Mouse (Mus musculus): ENCODE measurements at regions not wholly inside any gene's neighbourhood (a gene's known extent, or its start where the extent isn't known, plus 50 kb on each side); places are given as distances from the start of the nearest gene placed in this dataset.

DNA sequence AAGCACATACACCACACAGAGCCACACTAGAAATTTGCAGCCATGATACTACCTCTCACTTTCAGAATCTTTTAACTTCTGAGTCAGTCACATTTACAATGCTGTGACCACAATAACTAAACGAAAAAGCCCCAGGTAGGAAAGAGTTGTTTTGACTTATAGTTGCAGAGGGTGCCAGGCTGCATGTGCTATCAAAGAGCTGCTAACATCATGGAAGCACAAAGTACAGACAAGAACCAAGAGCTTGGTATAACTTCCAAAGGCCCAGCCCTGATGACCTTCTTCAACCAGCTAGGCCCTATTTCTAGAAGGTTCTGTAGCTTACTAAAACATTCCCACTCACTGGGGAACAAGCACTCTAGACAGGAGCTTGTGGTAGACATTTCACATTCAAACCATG, 314.1 kb upstream of the Plxna2 start:
- no peaks in the 10 kb centered on the region for H3K4me1 ChIP-seq
- no peak for DNase-seq (ENCODE audit: low spot score)
- no peaks in the 10 kb centered on the region for H3K9me3 ChIP-seq (replicated peaks)
- no peaks in the 10 kb centered on the region for H3K27me3 ChIP-seq (ENCODE audit: low read depth, poor library complexity, severe bottlenecking)
- H3K4me3 ChIP-seq: no peak overlapping the region
- no peak overlapping the region for H3K27ac ChIP-seq
- H3K36me3 ChIP-seq: no peaks in the 10 kb centered on the region
- WGBS: 89% methylated on average over 1 of the region's 1 CpGs

DNA sequence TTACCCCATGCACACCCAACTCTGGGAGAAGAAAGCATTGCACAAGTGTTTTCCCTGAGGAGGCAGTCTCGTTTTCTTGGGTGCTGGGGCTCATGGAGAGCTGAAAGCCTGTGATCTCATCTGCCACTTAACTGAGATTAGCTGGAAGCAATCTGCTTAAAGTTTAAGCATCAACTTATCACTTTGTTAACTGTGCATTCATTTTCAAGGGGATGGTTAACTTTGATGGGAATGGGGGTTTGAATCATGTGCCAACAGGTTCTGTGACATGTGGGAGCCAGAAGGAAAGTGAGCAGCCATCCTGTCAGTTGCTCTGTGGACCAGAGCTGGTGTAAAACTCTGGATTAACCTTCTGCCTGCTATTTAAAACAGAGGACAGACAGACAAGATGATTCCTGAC, 315.2 kb upstream of the Plxna2 start:
- H3K4me1 ChIP-seq: no peaks in the 10 kb centered on the region
- 20% methylated on average over 1 of the region's 1 CpGs for WGBS

GRCm38 (mm10) chr1:194281941-194282340, 336.1 kb upstream of the Plxna2 start:
- H3K4me1 ChIP-seq: no peaks in the 10 kb centered on the region
- H3K9me3 ChIP-seq (replicated peaks): no peaks in the 10 kb centered on the region
- no peak for DNase-seq (ENCODE audit: low spot score)
- H3K4me3 ChIP-seq: no peak overlapping the region
- no peaks in the 10 kb centered on the region for H3K36me3 ChIP-seq
- WGBS: 80% methylated on average over 3 of the region's 3 CpGs
- no peaks in the 10 kb centered on the region for H3K27me3 ChIP-seq (ENCODE audit: low read depth, poor library complexity, severe bottlenecking)
- H3K27ac ChIP-seq: no peak overlapping the region

More for the DNA sequence above, 315.2 kb upstream of the Plxna2 start:
- Histone ChIP-seq H3K4me3 (no peak overlapping the region), H3K36me3 (no peaks in the 10 kb centered on the region), H3K27ac (no peak overlapping the region), H3K27me3 (ENCODE audit: low read depth, poor library complexity, severe bottlenecking) (no peaks in the 10 kb centered on the region), H3K9me3 (replicated peaks) (no peaks in the 10 kb centered on the region)
- no peak for DNase-seq (ENCODE audit: low spot score)

DNA sequence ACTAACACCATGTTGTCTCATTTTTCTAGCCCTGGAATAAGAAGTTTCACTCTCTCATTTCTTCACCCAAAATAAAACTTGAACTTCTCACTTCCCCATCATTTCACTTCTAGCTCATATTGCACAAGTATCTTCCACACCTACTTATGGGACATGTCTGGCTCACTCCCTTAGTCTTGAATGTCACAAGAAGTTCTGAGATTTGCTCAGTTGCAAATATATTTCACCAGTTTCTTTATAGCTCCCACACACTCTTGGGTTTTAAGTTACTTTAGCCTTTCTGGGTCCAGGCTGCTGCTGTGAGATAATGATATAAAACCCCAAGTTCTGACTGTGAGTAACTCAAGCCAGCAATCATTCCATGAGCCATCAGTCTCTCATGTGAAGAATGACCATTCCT, 350.0 kb upstream of the Plxna2 start:
- H3K36me3 ChIP-seq: no peaks in the 10 kb centered on the region
- DNase-seq (ENCODE audit: low spot score): no peak
- no peaks in the 10 kb centered on the region for H3K9me3 ChIP-seq (replicated peaks)

DNA sequence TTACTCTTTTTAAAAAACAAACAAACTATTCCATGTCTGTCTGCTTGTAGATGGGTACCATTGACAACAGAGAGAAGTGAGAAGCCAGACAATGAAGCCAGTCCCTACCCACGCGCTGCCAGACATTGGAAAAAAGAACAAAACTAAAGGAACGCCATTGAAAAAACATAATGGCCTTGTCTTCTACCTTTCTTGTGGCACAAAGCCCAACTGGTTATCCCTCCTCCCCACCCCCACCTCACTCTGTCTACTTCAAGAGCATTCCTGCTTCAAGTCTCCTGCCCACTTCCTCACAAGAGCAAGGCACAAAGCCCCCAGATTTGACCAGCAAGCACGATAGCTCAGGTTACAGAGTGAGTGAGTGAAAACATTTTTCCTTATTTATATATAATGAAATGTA, 355.6 kb upstream of the Plxna2 start:
- 84% methylated on average over 4 of the region's 4 CpGs for WGBS
- no peaks in the 10 kb centered on the region for H3K36me3 ChIP-seq
- no peak overlapping the region for H3K4me3 ChIP-seq
- H3K4me1 ChIP-seq: no peaks in the 10 kb centered on the region
- H3K27ac ChIP-seq: no peak overlapping the region
- DNase-seq (ENCODE audit: low spot score): no peak
- no peaks in the 10 kb centered on the region for H3K27me3 ChIP-seq (ENCODE audit: low read depth, poor library complexity, severe bottlenecking)
- H3K9me3 ChIP-seq (replicated peaks): no peaks in the 10 kb centered on the region

More for the DNA sequence above, 350.0 kb upstream of the Plxna2 start:
- no peaks in the 10 kb centered on the region for H3K4me1 ChIP-seq
- H3K4me3 ChIP-seq: no peak overlapping the region
- no peaks in the 10 kb centered on the region for H3K27me3 ChIP-seq (ENCODE audit: low read depth, poor library complexity, severe bottlenecking)
- H3K27ac ChIP-seq: no peak overlapping the region

GRCm38 (mm10) chr1:194259957-194260356, 358.1 kb upstream of the Plxna2 start:
- WGBS: 93% methylated on average over 3 of the region's 3 CpGs
- no peak for DNase-seq (ENCODE audit: low spot score)
- Histone ChIP-seq H3K4me3 (no peak overlapping the region), H3K9me3 (replicated peaks) (no peaks in the 10 kb centered on the region), H3K27ac (no peak overlapping the region), H3K4me1 (no peaks in the 10 kb centered on the region), H3K27me3 (ENCODE audit: low read depth, poor library complexity, severe bottlenecking) (no peaks in the 10 kb centered on the region), H3K36me3 (no peaks in the 10 kb centered on the region)

GRCm38 (mm10) chr1:194244776-194245366, 373.1 kb upstream of the Plxna2 start:
- DNase-seq (ENCODE audit: low spot score): no peak
- Histone ChIP-seq H3K4me1 (no peaks in the 10 kb centered on the region), H3K4me3 (no peak overlapping the region), H3K36me3 (no peaks in the 10 kb centered on the region), H3K27me3 (ENCODE audit: low read depth, poor library complexity, severe bottlenecking) (no peaks in the 10 kb centered on the region), H3K9me3 (replicated peaks) (no peaks in the 10 kb centered on the region), H3K27ac (no peak overlapping the region)
- WGBS: 38% methylated on average over 1 of the region's 1 CpGs

GRCm38 (mm10) chr1:194241111-194241510, 376.9 kb upstream of the Plxna2 start:
- H3K4me3 ChIP-seq: no peak overlapping the region
- H3K27ac ChIP-seq: no peak overlapping the region
- H3K27me3 ChIP-seq (ENCODE audit: low read depth, poor library complexity, severe bottlenecking): no peaks in the 10 kb centered on the region
- DNase-seq (ENCODE audit: low spot score): no peak
- H3K9me3 ChIP-seq (replicated peaks): no peaks in the 10 kb centered on the region
- no peaks in the 10 kb centered on the region for H3K36me3 ChIP-seq
- no peaks in the 10 kb centered on the region for H3K4me1 ChIP-seq

GRCm38 (mm10) chr1:194231206-194231605, 386.8 kb upstream of the Plxna2 start:
- H3K4me1 ChIP-seq: peaks cover 23% of the 10 kb centered on the region
- WGBS: 73% methylated on average over 4 of the region's 4 CpGs
- no peak overlapping the region for H3K27ac ChIP-seq
- no peaks in the 10 kb centered on the region for H3K9me3 ChIP-seq (replicated peaks)
- no peak overlapping the region for H3K4me3 ChIP-seq
- H3K36me3 ChIP-seq: no peaks in the 10 kb centered on the region
- 0 out of 2 replicates have a peak, but pooled peaks cover 4% of the 10 kb centered on the region for H3K27me3 ChIP-seq (ENCODE audit: low read depth, poor library complexity, severe bottlenecking)
- no peak for DNase-seq (ENCODE audit: low spot score)

GRCm38 (mm10) chr1:194226550-194227160, 391.4 kb upstream of the Plxna2 start:
- Histone ChIP-seq H3K4me3 (no peak overlapping the region), H3K27me3 (ENCODE audit: low read depth, poor library complexity, severe bottlenecking) (0 out of 2 replicates have a peak, but pooled peaks cover 4% of the 10 kb centered on the region), H3K4me1 (peaks cover 19% of the 10 kb centered on the region), H3K27ac (no peak overlapping the region), H3K9me3 (replicated peaks) (no peaks in the 10 kb centered on the region), H3K36me3 (no peaks in the 10 kb centered on the region)
- 36% methylated on average over 6 of the region's 6 CpGs for WGBS
- DNase-seq (ENCODE audit: low spot score): no peak

DNA sequence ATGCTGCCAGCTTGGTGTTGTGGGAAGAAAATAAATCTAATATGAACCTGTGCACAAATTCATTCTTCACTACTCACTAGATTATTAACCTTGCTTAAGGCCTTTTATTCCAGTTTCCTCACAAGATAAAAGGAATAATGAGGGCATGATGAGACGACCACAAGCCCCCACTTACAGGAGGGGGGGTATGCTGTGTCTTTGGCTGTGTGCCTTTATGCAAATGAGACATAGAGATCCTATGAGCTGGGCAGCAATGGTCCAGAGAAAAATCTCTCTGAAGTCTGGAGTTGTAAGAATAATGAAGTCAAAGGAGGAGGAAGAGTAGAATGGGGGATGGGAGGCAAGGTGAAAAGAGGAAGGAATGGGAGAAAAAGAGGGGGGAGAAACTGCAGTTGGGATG, 392.2 kb upstream of the Plxna2 start:
- no peak for DNase-seq (ENCODE audit: low spot score)
- Histone ChIP-seq H3K4me1 (peaks cover 12% of the 10 kb centered on the region), H3K36me3 (no peaks in the 10 kb centered on the region), H3K27me3 (ENCODE audit: low read depth, poor library complexity, severe bottlenecking) (0 out of 2 replicates have a peak, but pooled peaks cover 4% of the 10 kb centered on the region), H3K27ac (no peak overlapping the region), H3K4me3 (no peak overlapping the region), H3K9me3 (replicated peaks) (no peaks in the 10 kb centered on the region)
- WGBS: 59% methylated on average over 1 of the region's 1 CpGs

DNA sequence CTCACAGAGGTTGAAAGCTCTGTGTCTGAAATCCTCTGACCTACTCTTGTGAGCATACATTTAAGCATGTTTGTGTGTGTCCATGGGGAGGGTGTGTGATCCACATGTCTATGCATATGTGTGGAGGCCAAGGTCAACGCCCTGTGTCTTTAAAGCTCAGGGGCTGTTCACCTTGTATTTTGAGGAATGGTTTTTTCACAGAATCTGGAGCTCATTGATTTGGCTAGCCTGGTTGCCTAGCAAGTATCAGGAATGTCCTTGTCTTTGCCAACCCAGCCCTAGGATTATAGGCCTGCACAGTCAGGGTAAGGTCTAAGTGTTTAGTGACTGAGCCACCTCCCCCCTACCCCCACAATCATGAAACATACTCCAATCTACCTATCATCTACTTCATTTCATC, 394.0 kb upstream of the Plxna2 start:
- Histone ChIP-seq H3K27ac (no peak overlapping the region), H3K27me3 (ENCODE audit: low read depth, poor library complexity, severe bottlenecking) (0 out of 2 replicates have a peak, but pooled peaks cover 4% of the 10 kb centered on the region), H3K36me3 (no peaks in the 10 kb centered on the region), H3K4me3 (no peak overlapping the region), H3K4me1 (peaks cover 8% of the 10 kb centered on the region), H3K9me3 (replicated peaks) (no peaks in the 10 kb centered on the region)
- no peak for DNase-seq (ENCODE audit: low spot score)
- WGBS: 91% methylated on average over 1 of the region's 1 CpGs

- H3K27ac ChIP-seq: no peak overlapping the region
- H3K4me3 ChIP-seq: no peak overlapping the region
- 73% methylated on average over 2 of the region's 2 CpGs for WGBS
- DNase-seq (ENCODE audit: low spot score): no peak
- H3K27me3 ChIP-seq (ENCODE audit: low read depth, poor library complexity, severe bottlenecking): 0 out of 2 replicates have a peak, but pooled peaks cover 4% of the 10 kb centered on the region
- no peaks in the 10 kb centered on the region for H3K9me3 ChIP-seq (replicated peaks)
- H3K36me3 ChIP-seq: no peaks in the 10 kb centered on the region
- H3K4me1 ChIP-seq: peaks cover 8% of the 10 kb centered on the region
Observed at GRCm38 (mm10) chr1:194223610-194224009, 394.4 kb upstream of the Plxna2 start.

- DNase-seq (ENCODE audit: low spot score): peak; percentile 83
- H3K36me3 ChIP-seq: no peaks in the 10 kb centered on the region
- H3K4me3 ChIP-seq: no peak overlapping the region
- peaks cover 8% of the 10 kb centered on the region for H3K4me1 ChIP-seq
- 2% methylated on average over 9 of the region's 9 CpGs for WGBS
- H3K9me3 ChIP-seq (replicated peaks): no peaks in the 10 kb centered on the region
- H3K27me3 ChIP-seq (ENCODE audit: low read depth, poor library complexity, severe bottlenecking): 0 out of 2 replicates have a peak, but pooled peaks cover 4% of the 10 kb centered on the region
- H3K27ac ChIP-seq: no peak overlapping the region
Observed at GRCm38 (mm10) chr1:194223015-194223414, 395.0 kb upstream of the Plxna2 start.
